Mouse (Mus musculus): ENCODE data around the gene Entr1. TPM values are rescaled to one million over a fixed set of nuclear protein-coding genes. Genes with fewer than 3 reads are reported as not detected.

The Entr1 gene
- polyA plus RNA-seq, 1 experiment from 2014 or later: 134 TPM

DNA sequence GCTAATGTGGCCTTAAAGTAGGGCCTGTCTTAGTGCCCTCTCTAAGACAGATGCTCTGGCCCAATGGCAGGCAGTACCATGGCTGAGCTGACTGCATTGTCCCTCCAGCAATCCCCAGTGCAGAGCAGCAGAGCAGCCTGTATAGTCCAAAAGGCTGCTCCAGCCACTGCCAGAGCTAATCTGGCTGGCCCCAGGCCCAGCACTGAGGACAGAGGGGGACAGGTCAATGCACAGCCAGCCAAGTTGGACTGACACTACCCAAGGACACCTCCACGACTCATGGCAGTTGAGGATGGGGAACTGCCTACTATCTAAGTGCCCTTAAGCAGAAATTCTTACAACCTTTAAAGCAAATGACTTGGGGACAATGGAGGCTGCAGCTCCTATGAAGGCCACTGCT is 20.5 kb downstream of the Entr1 start:
- H3K4me2 ChIP-seq (replicated peaks): no peak overlapping the region
- H3K27ac ChIP-seq: no peak overlapping the region
- no peak overlapping the region for H3K9ac ChIP-seq
- H3K4me3 ChIP-seq (replicated peaks; ENCODE audit: low read length): no peak overlapping the region
- H3K27me3 ChIP-seq (ENCODE audit: control insufficient read depth, insufficient read depth, low read length): no peaks in the 10 kb centered on the region
- WGBS: 89% methylated on average over 1 of the region's 1 CpGs
- H3K9me3 ChIP-seq (ENCODE audit: control insufficient read depth, low read length): no peaks in the 10 kb centered on the region
- no peaks in the 10 kb centered on the region for H3K4me1 ChIP-seq (replicated peaks; ENCODE audit: control insufficient read depth, insufficient read depth, low read length)
- peaks cover 100% of the 10 kb centered on the region for H3K36me3 ChIP-seq (replicated peaks; ENCODE audit: control insufficient read depth, insufficient read depth)
- ATAC-seq (ENCODE audit: low FRiP score): no peak
- DNase-seq (ENCODE audit: low spot score): no peak

GRCm38 (mm10) chr2:26367911-26368310 is 21.2 kb downstream of the Entr1 start:
- ATAC-seq (ENCODE audit: low FRiP score) (no peak), DNase-seq (ENCODE audit: low spot score) (no peak)
- Histone ChIP-seq H3K36me3 (replicated peaks; ENCODE audit: control insufficient read depth, insufficient read depth) (peaks cover 99% of the 10 kb centered on the region), H3K4me1 (replicated peaks; ENCODE audit: control insufficient read depth, insufficient read depth, low read length) (no peaks in the 10 kb centered on the region), H3K9ac (no peak overlapping the region), H3K9me3 (ENCODE audit: control insufficient read depth, low read length) (no peaks in the 10 kb centered on the region), H3K27ac (no peak overlapping the region), H3K27me3 (ENCODE audit: control insufficient read depth, insufficient read depth, low read length) (no peaks in the 10 kb centered on the region), H3K4me2 (replicated peaks) (no peak overlapping the region), H3K4me3 (replicated peaks; ENCODE audit: low read length) (no peak overlapping the region)
- WGBS: 94% methylated on average over 6 of the region's 6 CpGs

GRCm38 (mm10) chr2:26364738-26365465 is 24.2 kb downstream of the Entr1 start:
- no peaks in the 10 kb centered on the region for H3K9me3 ChIP-seq (ENCODE audit: control insufficient read depth, low read length)

DNA sequence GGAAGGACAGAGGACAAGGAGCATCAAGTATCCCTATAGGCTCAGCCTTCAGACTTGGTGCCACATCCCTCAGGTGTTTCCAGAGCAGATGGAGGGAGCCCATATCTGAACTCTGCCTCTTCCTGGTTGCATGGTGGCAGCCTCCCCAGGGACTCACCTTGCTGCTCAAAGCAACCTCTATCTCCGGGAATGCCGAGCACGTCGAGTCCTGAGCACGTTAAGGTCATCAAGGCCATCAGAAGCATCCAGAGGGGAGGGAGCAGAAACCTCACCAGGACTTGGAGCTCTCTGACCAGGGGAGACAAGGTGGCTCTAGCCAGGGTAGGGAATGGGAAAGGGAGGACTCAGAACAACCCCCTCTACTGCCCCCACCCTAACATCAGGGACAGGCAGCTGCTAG is 25.6 kb downstream of the Entr1 start:
- WGBS: 92% methylated on average over 5 of the region's 5 CpGs
- H3K36me3 ChIP-seq (replicated peaks; ENCODE audit: control insufficient read depth, insufficient read depth): peaks cover 65% of the 10 kb centered on the region

More at GRCm38 (mm10) chr2:26364738-26365465, 24.2 kb downstream of the Entr1 start:
- Histone ChIP-seq H3K9ac (no peak overlapping the region), H3K27ac (no peak overlapping the region), H3K4me2 (replicated peaks) (no peak overlapping the region), H3K27me3 (ENCODE audit: control insufficient read depth, insufficient read depth, low read length) (no peaks in the 10 kb centered on the region), H3K4me1 (replicated peaks; ENCODE audit: control insufficient read depth, insufficient read depth, low read length) (no peaks in the 10 kb centered on the region), H3K4me3 (replicated peaks; ENCODE audit: low read length) (no peak overlapping the region), H3K36me3 (replicated peaks; ENCODE audit: control insufficient read depth, insufficient read depth) (peaks cover 80% of the 10 kb centered on the region)
- WGBS: 87% methylated on average over 10 of the region's 10 CpGs
- ATAC-seq (ENCODE audit: low FRiP score) (no peak), DNase-seq (ENCODE audit: low spot score) (no peak)

DNA sequence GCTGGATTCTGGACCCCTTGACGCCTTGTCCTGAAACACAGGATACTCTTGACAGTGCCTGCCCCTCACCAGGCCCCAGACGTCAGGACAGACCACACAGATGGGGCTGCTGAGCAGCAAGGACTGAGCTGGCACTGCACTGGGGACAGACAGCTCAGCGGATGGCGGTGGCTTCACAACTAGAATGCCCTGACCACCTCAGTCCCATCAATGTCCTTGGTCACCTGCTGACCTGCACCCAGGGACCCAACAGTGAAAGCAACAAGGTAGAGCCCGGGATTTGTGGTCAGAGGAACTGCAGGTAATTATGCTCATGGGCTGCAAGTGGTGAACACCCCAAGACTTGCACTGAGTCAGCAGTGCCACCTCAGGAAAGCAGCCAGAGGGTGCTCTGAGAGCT is 26.1 kb downstream of the Entr1 start:
- H3K27ac ChIP-seq: no peak overlapping the region
- WGBS: 87% methylated on average over 5 of the region's 5 CpGs

More for the DNA sequence above, 25.6 kb downstream of the Entr1 start:
- H3K4me1 ChIP-seq (replicated peaks; ENCODE audit: control insufficient read depth, insufficient read depth, low read length): no peaks in the 10 kb centered on the region
- H3K4me2 ChIP-seq (replicated peaks): no peak overlapping the region
- no peak for ATAC-seq (ENCODE audit: low FRiP score)
- H3K4me3 ChIP-seq (replicated peaks; ENCODE audit: low read length): no peak overlapping the region
- H3K9ac ChIP-seq: no peak overlapping the region
- H3K27me3 ChIP-seq (ENCODE audit: control insufficient read depth, insufficient read depth, low read length): no peaks in the 10 kb centered on the region
- no peak overlapping the region for H3K27ac ChIP-seq
- H3K9me3 ChIP-seq (ENCODE audit: control insufficient read depth, low read length): no peaks in the 10 kb centered on the region
- DNase-seq (ENCODE audit: low spot score): no peak

GRCm38 (mm10) chr2:26360772-26361171 is 28.3 kb downstream of the Entr1 start, which contains the start of gene Card9:
Gene Card9 (minus strand): TSS chr2:26360918.
- H3K36me3 ChIP-seq (replicated peaks; ENCODE audit: control insufficient read depth, insufficient read depth): peaks cover 38% of the 10 kb centered on the region
- no peaks in the 10 kb centered on the region for H3K4me1 ChIP-seq (replicated peaks; ENCODE audit: control insufficient read depth, insufficient read depth, low read length)
- H3K4me2 ChIP-seq (replicated peaks): no peak within 1 kb of the TSS
- H3K4me3 ChIP-seq (replicated peaks; ENCODE audit: low read length): no peak within 1 kb of the TSS
- ATAC-seq (ENCODE audit: low FRiP score): no peak
- H3K9ac ChIP-seq: no peak within 1 kb of the TSS
- WGBS: 61% methylated on average over 3 of the region's 3 CpGs
- H3K9me3 ChIP-seq (ENCODE audit: control insufficient read depth, low read length): no peaks in the 10 kb centered on the region
- no peaks in the 10 kb centered on the region for H3K27me3 ChIP-seq (ENCODE audit: control insufficient read depth, insufficient read depth, low read length)
- no peak within 1 kb of the TSS for H3K27ac ChIP-seq
- DNase-seq (ENCODE audit: low spot score): no peak

More for the DNA sequence above, 26.1 kb downstream of the Entr1 start:
- Histone ChIP-seq H3K4me2 (replicated peaks) (no peak overlapping the region), H3K36me3 (replicated peaks; ENCODE audit: control insufficient read depth, insufficient read depth) (peaks cover 61% of the 10 kb centered on the region), H3K9me3 (ENCODE audit: control insufficient read depth, low read length) (no peaks in the 10 kb centered on the region), H3K9ac (no peak overlapping the region), H3K4me3 (replicated peaks; ENCODE audit: low read length) (no peak overlapping the region), H3K4me1 (replicated peaks; ENCODE audit: control insufficient read depth, insufficient read depth, low read length) (no peaks in the 10 kb centered on the region), H3K27me3 (ENCODE audit: control insufficient read depth, insufficient read depth, low read length) (no peaks in the 10 kb centered on the region)
- DNase-seq (ENCODE audit: low spot score) (no peak), ATAC-seq (ENCODE audit: low FRiP score) (no peak)

- no peaks in the 10 kb centered on the region for H3K9me3 ChIP-seq (ENCODE audit: control insufficient read depth, low read length)
- no peak overlapping the region for H3K27ac ChIP-seq
- H3K27me3 ChIP-seq (ENCODE audit: control insufficient read depth, insufficient read depth, low read length): no peaks in the 10 kb centered on the region
- H3K4me2 ChIP-seq (replicated peaks): no peak overlapping the region
- no peak for ATAC-seq (ENCODE audit: low FRiP score)
- no peak for DNase-seq (ENCODE audit: low spot score)
- H3K4me3 ChIP-seq (replicated peaks; ENCODE audit: low read length): no peak overlapping the region
- WGBS: 88% methylated on average over 6 of the region's 6 CpGs
- H3K36me3 ChIP-seq (replicated peaks; ENCODE audit: control insufficient read depth, insufficient read depth): peaks cover 31% of the 10 kb centered on the region
- H3K9ac ChIP-seq: no peak overlapping the region
- H3K4me1 ChIP-seq (replicated peaks; ENCODE audit: control insufficient read depth, insufficient read depth, low read length): no peaks in the 10 kb centered on the region
Observed at GRCm38 (mm10) chr2:26359983-26360382, 29.1 kb downstream of the Entr1 start.

GRCm38 (mm10) chr2:26358667-26359320 is 30.3 kb downstream of the Entr1 start:
- no peak overlapping the region for H3K4me3 ChIP-seq (replicated peaks; ENCODE audit: low read length)
- 93% methylated on average over 13 of the region's 13 CpGs for WGBS

DNA sequence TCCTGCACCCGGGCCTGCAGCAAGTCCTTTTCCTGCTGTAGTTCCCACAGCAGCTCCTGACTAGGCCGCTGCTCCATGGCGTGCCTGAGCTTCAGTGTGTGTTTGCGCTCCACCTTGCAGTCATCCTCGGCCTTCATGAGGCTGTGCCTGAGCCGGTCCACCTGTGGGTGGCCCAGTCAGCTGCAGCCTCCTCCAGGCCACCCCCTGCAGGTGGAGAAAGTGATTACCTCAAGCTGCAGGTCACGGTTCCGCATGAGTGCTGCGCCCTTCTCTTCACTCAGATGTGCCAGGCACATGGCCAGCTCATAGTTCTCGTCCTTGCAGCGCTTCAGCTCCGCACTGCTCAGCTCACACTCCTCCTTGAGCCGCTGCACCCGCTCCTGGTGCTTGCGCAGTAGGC is 31.6 kb downstream of the Entr1 start:
- H3K4me2 ChIP-seq (replicated peaks): no peak overlapping the region
- ATAC-seq (ENCODE audit: low FRiP score) (no peak), DNase-seq (ENCODE audit: low spot score) (no peak)
- H3K4me3 ChIP-seq (replicated peaks; ENCODE audit: low read length): no peak overlapping the region
- no peaks in the 10 kb centered on the region for H3K9me3 ChIP-seq (ENCODE audit: control insufficient read depth, low read length)
- 0 out of 2 replicates have a peak, but pooled peaks cover 8% of the 10 kb centered on the region for H3K36me3 ChIP-seq (replicated peaks; ENCODE audit: control insufficient read depth, insufficient read depth)
- peaks cover 13% of the 10 kb centered on the region for H3K4me1 ChIP-seq (replicated peaks; ENCODE audit: control insufficient read depth, insufficient read depth, low read length)
- H3K9ac ChIP-seq: no peak overlapping the region
- WGBS: 59% methylated on average over 15 of the region's 15 CpGs
- no peaks in the 10 kb centered on the region for H3K27me3 ChIP-seq (ENCODE audit: control insufficient read depth, insufficient read depth, low read length)
- H3K27ac ChIP-seq: no peak overlapping the region

More at GRCm38 (mm10) chr2:26358667-26359320, 30.3 kb downstream of the Entr1 start:
- Histone ChIP-seq H3K27ac (no peak overlapping the region), H3K4me1 (replicated peaks; ENCODE audit: control insufficient read depth, insufficient read depth, low read length) (0 out of 2 replicates have a peak, but pooled peaks cover 1% of the 10 kb centered on the region), H3K36me3 (replicated peaks; ENCODE audit: control insufficient read depth, insufficient read depth) (peaks cover 19% of the 10 kb centered on the region; the same call in 1 of the 2 replicates), H3K9ac (no peak overlapping the region), H3K9me3 (ENCODE audit: control insufficient read depth, low read length) (no peaks in the 10 kb centered on the region), H3K27me3 (ENCODE audit: control insufficient read depth, insufficient read depth, low read length) (no peaks in the 10 kb centered on the region), H3K4me2 (replicated peaks) (no peak overlapping the region)
- ATAC-seq (ENCODE audit: low FRiP score): no peak
- DNase-seq (ENCODE audit: low spot score): no peak

Data from hindbrain, embryonic 14.5 days (tissue).